Mouse (Mus musculus) cerebellum, adult 2 months (tissue): Measurements from ENCODE around the gene Tstd2.

Experiments used
- CTCF ChIP-seq: fragments of 200-500 bp; IDR thresholded peaks from 2 replicates; pipeline ENCODE4 v1.5.1; 2011; ENCODE audit warnings: low read depth, mild to moderate bottlenecking, control low read depth, low read length, moderate library complexity, borderline replicate concordance; ENCODE audit not compliant: insufficient read depth
- POLR2A ChIP-seq: fragments of 200-500 bp; IDR thresholded peaks from 2 replicates; pipeline ENCODE4 v1.6.1; 2011; ENCODE audit warnings: low read length, control low read depth, borderline replicate concordance; ENCODE audit not compliant: insufficient read depth

DNA sequence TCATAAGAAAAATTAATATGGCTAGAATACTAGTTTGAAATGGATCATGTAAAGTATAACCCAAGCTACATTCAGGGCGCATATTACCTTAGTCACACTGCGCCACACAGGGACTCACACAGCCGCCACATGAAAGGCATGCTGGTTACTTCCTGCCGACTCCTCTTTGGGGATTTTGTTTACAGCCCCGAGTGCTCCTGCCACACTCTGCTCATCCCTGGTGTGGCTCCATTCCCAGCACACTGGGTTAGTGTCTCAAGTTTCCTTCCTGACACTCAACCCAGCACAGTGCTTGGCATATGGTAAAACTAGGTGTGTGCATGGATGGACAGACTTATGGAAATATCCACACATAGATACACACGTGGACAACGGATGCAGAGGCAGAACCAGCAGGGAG, 43.7 kb upstream of the Tstd2 start:
- no peak for TF ChIP-seq CTCF
- no peak for TF ChIP-seq POLR2A
